Mouse (Mus musculus): ENCODE measurements around the gene Cep131.
A peak's percentile ranks its signal among the peaks of the same experiment; 100 is the strongest.

The Cep131 gene

DNA sequence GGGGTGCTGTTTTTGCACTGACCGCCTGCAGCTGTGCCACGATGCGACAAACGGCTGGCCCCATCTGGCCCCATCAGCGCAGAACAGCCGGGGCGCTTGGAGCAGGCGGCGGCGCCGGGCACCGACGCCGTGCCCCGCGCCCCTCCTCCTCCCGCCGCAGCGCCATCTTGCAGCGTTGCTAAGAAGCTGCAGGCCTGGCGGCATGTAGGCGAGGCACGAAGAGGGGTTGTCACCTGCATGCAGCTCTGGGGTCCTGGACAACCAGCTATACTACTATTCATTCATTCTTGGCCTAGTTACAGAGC is 38.4 kb downstream of the Cep131 start:
- peak; percentile 68 for DNase-seq

DNA sequence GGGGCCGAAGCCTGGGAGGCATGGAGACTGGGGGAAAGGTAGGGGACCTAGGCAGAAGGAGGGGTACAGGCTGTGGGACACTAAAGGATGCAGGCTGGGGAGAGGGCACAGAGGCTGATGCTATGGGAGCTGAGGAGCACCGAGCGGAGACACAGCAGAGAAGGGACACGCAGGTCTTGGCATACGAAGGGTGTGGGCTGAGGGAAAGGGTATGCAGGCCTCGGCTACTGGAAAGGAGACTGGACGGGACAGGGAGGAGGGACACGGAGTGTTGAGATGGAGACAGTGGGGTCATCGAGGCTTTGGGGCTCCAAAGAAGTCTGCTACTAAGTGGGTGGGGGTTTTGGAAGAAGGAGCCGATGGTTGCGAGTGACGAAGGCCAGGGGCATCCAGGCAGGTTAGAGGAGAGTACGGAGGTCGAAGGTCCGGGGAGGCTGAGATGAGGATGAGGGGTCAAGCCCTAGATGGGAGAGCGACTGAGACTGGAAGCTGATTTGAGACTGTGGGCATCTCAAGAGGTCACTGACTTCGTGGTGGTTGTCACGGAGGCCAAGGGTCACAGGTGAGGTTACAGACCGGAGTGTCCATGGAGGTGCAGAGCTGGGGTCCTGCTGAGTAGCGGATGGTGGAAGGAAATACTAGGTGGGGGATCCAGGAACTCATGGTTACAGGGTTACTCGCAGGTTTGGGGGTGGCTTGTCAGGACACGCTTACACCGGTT is 38.9 kb downstream of the Cep131 start:
- DNase-seq, result no peak

DNA sequence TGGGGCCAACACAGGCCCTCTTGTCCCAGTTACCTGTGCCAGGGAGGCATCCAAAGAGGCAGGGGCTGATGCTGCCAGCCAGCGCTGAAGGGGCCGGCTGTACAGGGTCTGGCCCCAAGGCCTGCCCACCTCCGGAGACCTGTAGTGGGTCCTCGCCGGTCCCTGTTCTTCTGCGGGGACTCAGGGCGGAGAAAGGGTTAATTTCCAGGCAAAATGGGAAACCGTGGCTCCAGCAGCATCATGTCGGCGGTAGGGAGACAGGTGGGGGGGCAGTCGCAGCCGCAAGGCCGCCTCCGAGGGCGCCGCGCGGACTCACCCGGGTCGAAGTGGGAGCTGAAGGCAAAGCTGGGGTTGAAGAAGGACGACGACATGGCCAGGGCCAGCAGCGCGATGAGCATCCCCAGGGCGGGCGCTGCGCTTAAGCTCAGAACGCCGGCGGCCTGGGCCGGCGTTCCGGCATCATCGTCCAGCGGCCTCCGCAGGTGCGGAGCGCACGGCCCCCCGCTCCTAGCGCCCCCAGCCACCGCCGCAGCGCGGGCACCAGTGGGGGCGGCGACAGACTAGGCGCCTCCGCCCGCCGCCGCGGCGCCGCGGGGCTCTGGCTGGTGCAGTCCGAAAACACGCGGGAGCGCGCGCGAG is 40.0 kb downstream of the Cep131 start, which contains the start of gene Aatk:
Aatk (minus strand) TSS at position 615 of the 639 bp plus-strand sequence.
- peak; percentile 62 for DNase-seq

DNA sequence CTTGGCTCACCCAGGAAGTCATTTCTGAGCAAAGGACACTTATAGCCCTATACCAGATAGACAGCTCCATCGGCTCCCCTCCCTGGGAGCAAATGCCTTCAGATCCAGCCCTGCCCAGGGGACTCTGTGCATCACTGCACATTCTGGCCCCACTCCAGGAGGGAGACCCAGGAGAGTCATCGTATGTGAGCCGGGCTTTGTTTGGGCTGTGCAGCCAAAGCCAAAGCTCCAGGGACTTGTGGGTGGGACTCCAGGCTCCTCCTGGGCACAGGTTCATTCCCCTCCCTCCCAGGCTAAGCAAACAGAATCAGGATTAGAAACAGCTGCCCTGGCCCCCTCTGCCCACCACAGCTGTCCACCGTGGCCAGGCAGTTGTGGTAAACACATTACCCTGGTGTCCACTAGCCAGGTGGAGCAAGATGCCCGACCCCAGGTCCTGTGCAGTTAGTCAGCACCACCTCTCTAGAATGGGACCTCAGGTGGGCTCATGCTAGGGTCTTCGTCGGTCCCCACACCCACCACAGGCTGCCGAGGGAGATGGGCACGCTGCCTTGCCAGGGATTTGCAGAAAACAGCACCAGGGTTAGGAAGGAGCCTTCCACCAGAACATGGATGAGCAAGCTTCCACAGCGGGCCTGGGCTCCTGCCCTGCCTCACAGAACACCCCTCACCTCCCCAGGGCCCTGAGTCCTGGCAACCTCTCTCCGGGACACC is 40.6 kb downstream of the Cep131 start:
- peak; percentile 69 for DNase-seq

DNA sequence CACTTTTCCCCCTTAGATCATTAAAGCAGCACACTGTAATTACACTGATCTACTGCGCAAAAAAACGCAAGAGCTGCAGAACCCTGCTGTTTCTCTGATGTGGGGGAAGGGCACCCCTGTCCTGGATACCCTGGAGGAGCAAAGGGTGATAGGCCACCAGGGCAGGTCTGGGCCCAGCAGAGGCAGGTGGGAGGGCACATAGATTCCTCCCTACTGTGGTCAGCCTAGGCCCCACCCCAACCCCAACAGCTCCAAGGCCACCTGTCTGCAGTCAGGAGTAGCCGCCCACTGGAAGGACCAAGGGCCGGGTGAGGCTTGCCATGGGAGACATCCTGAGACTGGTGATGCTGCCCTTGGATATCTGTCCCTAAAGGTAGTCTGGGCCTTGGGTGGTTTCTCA is 41.3 kb downstream of the Cep131 start:
- DNase-seq, result no peak

DNA sequence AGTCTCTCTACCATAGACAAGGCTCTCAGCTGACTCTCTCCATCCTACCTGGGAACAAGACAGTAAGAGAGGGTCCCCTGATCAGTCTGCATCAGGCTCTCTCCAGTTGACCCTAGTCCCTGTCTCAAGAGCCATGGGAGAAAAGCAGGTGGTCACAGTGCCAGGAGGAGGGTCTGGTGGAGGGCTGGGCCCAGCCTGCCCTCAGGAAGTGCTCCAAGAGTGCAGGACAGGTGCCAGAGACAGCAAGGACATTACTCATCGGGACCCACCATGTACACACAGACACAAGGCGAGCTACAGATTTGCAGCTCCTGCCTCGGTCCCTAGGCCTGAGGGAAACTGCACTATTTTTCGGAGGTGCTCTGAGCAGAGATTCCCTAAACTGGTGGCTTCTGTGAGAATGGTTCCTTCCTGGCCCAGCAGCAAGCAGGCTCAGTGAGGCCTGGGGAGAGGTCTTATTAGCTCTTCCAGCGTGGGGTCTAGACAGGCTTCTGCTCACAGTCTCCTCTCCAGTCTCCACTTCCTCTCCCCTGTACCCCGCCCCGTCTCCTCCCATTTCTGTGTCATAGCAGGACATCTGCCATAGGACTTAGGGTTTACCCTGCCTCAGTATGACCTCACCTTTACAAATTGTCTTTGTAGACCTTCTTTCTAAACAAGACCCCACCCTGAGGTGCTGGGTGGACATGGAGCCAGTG is 44.3 kb downstream of the Cep131 start:
- no peak for DNase-seq

DNA sequence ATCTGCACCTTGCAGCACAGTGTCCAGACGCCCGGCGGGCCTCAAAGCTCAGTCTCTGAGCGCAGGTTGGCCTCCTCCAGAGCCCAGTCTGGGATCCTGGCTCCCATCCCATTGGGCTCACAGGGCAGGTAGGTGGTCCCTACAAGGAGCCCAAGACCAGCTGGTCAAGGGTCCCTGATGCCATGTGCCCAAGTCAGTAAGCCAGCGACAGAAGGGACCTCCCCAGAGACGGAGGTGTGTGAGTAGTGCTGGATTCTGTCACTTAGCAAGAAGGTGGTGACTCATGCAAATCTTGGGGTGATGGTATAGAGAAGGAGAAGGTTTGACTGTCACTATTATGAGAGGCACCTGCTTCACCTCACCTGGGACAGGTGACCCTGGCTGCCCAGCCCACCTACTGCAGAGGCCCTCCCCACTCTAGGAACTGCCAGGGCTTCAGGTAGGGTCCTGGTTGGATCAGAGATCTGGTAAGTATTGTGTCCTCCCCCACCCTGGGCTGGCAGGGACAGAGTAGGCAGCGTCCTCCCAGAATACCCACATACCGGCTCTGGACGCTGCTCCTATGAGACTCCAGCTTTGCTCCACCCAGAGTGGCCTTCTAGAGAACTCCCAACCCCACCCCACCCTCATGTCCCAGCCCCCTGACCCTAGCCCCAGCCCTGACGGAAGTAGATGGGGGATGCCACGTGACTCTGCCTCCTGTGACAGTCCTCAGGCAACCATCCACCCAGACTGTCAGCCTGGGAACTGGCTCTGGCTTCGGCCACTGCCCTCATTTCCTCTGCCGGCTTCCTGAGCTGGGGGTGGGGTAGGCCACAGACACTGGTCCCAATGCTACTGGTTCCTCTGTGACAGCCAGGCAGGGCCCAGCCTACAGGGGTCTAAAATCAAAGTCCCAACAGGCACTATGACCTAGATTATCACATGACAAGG is 45.2 kb downstream of the Cep131 start:
- DNase-seq, result no peak

DNA sequence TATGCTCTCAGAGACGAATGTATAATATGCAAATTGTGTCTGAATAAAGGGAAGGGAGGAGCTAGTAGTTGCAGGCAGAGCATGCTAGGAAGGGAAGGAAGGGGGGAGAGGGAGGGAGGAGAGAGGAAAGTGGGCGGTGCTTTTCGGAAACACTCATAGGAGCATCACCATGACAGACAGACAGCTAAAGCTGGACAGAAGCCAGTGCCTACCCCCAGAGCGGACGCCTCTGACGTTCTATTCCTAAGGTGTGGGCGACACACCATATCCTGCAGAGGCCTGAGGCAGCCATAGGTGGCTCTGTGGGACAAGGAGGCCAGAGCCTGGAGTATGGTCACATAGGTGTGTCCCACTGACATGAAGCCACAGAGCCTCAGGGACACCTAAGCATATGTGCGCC is 46.2 kb downstream of the Cep131 start:
- DNase-seq, result no peak

DNA sequence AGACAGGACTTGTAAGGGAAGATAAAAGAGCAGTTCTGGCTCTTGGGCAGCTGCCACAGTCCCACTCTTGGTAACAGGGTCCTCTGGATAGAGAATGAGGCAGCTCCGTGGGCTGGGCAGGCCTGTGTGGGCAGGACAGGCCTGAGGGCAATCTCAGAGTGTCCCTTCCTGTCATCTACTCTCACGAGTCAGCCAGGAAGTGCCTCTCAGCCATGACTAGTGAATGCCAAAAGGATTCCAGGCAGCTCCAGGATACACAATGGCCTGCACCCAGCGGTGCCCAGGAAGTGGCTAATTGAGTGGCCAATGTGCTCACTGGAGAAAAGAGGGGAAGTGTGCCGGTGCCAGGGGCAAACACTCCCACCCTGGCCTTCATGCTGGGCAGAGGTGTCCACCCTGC is 47.0 kb downstream of the Cep131 start:
- DNase-seq, result no peak

DNA sequence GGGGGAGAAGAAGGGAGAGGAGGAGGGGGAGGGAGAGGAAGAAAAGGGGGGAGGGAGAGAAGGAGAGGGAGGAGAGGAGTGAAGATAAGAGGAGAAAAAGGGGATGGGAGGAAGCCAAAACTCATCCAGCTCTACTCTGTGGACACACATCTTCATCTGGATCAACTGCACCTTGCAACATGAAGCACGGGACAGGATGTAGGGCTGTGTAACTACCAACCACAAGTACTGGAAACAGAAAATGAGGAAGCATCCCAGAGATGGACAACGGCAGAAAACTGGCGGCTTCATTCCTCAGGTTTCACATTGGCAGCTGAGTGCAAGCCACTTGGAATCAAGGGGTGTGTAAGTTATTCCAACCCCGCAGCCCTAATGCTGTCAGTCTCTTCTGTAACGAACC is 51.9 kb downstream of the Cep131 start:
- DNase-seq, result no peak

DNA sequence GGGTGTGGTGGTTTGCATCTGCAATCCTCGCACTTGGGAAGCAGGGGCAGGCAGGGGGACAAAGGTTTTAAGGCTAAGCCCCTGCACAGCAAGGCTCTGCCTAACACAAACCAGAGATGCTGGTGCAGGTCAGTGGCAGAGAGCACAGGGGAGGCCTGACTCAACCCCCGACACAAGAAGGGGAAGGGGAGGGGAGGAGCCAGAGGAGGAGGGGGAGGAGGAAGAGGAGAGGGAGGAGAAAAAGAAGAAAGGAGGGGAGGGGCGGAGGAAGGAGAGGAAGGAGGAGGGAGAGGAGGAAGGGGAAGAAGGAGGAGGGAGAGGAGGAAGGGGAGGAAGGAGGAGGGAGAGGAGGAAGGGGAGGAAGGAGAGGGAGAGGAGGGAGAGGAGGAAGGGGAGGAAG is 52.3 kb downstream of the Cep131 start:
- DNase-seq, result no peak

DNA sequence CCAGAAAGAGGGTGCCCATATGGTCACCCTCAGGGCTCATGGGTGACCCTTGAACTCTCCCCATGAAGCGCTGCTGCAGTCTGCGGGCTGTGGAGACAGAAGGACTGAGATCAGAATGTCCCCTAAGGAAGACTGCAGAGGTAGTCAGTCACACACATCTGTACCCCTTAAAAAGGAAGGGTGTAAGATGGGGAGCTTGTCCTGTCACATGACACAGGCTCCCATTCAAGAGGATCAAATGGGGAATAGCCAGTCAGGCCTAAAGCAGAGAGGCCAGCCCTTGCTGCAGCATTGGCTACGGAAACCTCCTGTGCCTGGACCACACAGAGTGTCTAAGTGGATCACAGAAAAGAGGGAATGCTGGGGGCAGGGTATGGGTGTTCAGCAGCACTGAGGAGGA is 53.2 kb downstream of the Cep131 start:
- no peak for DNase-seq

DNA sequence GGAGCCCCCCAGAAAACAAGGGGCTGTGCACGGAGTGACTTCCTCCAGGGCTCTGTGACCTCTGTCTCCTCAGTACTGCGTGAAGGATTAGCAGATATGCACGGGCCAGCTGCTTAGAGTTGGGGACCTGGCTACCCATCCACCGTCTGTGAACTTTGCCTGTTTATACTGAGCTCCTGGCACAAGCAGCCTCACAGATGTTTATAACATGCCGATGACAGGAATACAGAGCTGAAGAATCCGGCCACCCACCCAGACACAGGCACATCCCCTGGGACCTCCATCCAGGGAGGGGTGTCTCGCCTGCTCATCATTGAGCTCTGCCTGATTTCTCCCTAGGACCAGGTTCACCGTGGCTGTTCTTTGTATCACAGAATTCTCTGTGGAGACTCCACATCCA is 54.6 kb downstream of the Cep131 start:
- DNase-seq, result no peak

DNA sequence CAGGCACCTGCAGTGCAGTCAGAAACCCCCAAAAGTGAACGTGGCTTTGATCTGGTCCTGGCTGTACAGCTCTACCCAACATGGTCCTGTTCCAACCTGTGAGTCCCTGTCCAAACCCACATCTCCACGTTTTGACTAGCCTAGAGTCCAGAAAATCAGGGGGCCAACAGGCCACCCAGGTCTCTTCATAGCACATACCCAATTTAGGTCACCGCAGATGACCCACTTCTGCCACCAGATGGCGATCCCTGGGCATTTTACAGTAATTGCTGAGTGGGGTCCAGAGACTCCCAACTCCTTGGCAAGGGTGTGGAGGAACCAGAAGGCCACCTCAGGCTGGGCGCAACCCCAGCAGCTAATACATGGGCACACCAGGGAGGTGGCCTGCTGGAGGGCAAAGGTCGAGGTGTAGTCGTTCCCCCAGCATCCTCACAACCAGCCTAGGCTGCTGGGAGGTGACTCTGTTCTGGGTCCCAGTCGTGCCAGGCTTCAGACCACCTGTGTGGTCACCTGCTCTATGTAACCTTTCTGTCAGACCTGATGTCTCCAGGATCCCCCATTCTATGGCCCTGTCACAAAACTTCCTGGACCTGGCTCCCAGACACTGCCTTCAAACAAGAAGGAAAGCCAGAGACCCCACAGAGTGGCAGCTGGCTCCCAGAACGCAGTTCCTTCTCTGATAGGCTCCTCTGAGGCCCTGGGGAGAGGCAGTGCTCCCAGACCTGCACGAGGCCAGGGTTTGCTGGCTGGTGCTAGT is 56.3 kb downstream of the Cep131 start:
- DNase-seq, result peak; percentile 72

DNA sequence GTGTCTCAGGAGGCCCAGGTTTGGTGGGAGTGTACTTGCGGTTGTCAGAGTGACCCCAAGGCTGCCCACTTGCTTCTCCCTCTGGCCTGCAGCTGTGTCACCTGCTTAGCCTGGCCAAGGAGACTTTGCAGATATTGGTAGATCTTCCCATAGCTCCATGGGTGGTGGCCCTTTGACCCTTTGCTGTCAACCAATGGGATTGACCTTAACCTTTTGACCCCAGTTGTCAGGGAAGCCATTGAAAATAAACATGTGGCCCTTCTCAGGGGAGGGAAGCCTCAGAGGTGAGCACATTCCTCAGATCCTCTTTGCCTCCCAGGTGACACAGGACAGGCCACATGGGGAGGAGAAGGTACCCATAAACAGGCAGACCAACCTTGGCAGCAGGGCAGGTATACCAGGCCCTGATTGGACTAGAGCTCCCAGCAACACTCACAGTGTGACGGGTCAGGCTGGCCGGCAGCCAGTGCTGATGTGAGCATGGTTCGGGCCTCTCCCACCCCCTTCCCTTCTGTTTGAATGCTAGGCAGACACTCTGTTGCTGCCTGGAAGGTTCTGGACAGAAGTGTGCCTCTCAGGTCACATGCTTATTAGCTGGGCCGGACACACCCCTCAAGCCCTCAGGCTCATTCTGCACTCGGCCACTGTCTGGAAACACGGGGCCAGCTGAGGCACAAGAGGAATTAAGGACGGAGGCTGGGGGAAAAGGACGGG is 57.0 kb downstream of the Cep131 start:
- no peak for DNase-seq

DNA sequence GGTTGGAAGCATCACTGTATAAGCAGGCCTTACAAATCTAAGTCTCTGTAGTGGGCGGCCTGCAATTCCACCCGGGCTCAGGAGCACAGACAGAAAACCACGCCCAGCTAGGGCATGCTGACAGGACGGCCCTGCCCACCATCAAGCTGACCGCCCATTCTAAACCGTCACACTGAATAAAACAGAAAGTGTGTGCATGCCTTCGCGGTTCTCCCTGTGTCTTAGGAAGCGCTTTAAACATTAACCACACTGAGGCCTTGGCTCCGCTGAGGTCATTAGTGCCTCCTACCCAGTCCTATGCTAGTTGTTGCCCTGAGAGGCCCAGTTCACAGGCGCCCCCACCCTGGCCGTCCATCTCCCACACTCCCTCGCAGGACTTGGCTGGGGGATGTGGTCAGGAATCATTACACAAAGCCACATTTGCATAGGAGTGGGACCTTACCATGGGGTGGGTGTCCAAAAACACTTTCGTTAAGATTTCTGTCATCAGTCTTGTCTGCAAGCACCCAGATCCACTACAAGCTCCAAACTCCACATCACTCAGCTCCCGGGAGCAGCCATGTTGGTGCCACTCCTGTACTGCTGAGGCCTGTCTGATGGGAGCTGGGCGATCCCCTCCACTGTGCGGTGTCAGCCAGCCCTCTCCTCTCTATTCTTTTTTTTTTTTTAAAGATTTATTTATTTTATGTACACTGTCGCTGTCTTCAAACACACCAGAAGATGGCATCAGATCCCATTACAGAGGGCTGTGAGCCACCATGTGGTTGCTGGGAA is 58.1 kb downstream of the Cep131 start:
- no peak for DNase-seq

DNA sequence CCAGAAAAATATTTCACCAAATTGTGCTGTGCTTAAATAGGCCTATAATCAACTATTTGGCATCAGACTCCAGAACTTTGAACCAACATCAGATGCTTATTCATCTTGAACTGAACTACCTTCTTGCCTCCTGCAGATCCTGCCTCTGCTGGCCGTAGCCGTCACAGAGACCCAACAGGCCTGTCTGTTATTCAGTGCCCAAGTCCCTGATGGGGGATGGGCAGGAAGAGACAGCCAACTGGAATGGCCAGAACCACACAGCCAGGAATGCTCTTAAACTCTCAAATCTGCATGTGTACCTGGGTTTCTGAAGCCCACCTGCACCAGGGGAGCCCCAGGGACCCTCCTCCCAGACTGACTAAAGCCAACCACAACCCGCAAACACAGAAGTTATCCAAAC is 59.7 kb downstream of the Cep131 start:
- no peak for DNase-seq

DNA sequence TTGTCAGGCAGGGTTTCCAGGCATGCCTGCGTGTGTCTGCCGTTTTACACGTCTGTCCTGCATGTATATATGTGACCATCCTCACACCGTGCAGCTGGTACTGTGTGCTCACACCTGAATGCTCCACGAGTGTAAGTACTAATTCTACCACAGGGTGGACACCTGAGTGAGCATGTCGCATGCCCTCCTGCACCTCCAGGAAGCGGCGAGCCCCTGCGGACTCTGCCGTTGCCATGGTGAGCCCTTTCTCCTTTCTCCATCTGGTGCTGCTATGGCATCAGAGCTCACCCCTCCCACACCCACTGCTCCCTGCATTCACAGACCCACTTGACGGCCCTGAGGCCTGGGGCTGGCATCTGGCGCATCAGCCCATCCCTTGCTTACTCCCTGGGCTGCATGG is 63.8 kb downstream of the Cep131 start:
- peak; percentile 74 for DNase-seq

DNA sequence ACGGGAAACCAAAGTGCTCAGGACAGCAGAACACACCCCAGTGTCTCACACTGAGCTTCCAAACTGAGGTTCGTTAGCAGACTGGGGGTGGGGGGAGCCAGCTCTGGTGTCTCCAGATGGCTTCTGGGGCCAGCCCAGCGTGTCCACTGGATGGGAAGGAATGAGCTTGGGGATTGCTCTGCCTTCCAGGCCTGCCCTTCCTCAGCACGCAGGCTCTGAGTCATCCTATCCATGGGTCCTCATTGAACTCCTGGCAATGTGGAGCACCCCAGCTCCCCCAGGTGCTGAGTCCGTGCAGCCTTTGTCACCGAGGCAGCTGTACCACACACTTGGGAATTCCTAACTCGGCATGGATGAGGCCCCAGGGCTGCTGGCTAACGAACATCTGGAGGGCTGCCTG is 64.4 kb downstream of the Cep131 start:
- DNase-seq, result no peak

DNA sequence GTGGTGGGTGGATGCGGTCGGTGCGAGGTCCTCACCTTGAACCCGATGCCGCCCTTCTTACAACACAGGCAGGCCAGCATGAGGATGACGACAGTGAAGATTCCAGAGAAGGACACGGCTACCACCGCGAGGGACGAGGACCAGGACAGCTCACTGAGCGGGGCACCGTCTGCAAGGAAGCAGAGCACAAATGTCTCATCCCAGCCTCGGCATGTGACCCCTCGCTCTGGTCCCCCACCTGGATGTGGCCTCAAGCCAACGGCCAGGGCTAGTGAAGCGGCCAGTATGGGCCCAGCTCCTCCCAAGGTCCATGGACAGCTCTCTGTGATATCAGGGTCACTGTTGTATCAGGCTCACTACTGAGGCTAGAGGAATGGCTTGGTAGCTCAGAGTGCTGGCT is 65.3 kb downstream of the Cep131 start:
- no peak for DNase-seq
